Mouse (Mus musculus): ENCODE measurements around the gene Dnajc4. TPM values are rescaled to one million over a fixed set of nuclear protein-coding genes. Genes with fewer than 3 reads are reported as not detected.

The Dnajc4 gene
- polyA plus RNA-seq, 1 experiment from 2014 or later: 18.6 TPM

GRCm38 (mm10) chr19:6987904-6988285 is 4.5 kb downstream of the Dnajc4 start:
- no peak for ATAC-seq (ENCODE audit: insufficient read depth)
- peak overlapping the region; percentile 82 for H3K4me2 ChIP-seq
- WGBS: 6% methylated on average over 8 of the region's 8 CpGs
- H3K4me1 ChIP-seq (ENCODE audit: insufficient read depth): peaks cover 2% of the 10 kb centered on the region
- no peak for DNase-seq
- no peak for TF ChIP-seq CTCF (IDR thresholded peaks at IDR 0.05; ENCODE audit: low read depth)
- peak overlapping the region; percentile 83 for H3K27ac ChIP-seq (ENCODE audit: low read depth)
- H3K9me3 ChIP-seq (ENCODE audit: low read depth, low read length): no peaks in the 10 kb centered on the region
- peak overlapping the region; percentile 83 for H3K9ac ChIP-seq
- H3K4me3 ChIP-seq (ENCODE audit: low read depth, low read length): peak overlapping the region; percentile 85
- H3K36me3 ChIP-seq (ENCODE audit: insufficient read depth): peaks cover 24% of the 10 kb centered on the region
- H3K27me3 ChIP-seq (ENCODE audit: insufficient read depth, low read length): 0 out of 2 replicates have a peak, but pooled peaks cover 2% of the 10 kb centered on the region

GRCm38 (mm10) chr19:6987061-6987903 is 5.1 kb downstream of the Dnajc4 start, which contains the start of gene Vegfb:
Vegfb (minus strand) TSS chr19:6987651.
- peak within 1 kb of the TSS; percentile 85 for H3K4me3 ChIP-seq (ENCODE audit: low read depth, low read length)
- peak within 1 kb of the TSS; percentile 83 for H3K27ac ChIP-seq (ENCODE audit: low read depth)
- DNase-seq (peak; percentile 71), ATAC-seq (ENCODE audit: insufficient read depth) (peak; percentile 57)
- peak within 1 kb of the TSS; percentile 83 for H3K9ac ChIP-seq
- H3K4me1 ChIP-seq (ENCODE audit: insufficient read depth): no peaks in the 10 kb centered on the region; the same call in 1 of the 2 replicates
- H3K27me3 ChIP-seq (ENCODE audit: insufficient read depth, low read length): 0 out of 2 replicates have a peak, but pooled peaks cover 2% of the 10 kb centered on the region
- H3K4me2 ChIP-seq: peak within 1 kb of the TSS; percentile 82
- peaks cover 27% of the 10 kb centered on the region for H3K36me3 ChIP-seq (ENCODE audit: insufficient read depth)
- TF ChIP-seq CTCF (IDR thresholded peaks at IDR 0.05; ENCODE audit: low read depth): no peak
- WGBS: under 1% methylated on average over 72 of the region's 85 CpGs
- no peaks in the 10 kb centered on the region for H3K9me3 ChIP-seq (ENCODE audit: low read depth, low read length)

GRCm38 (mm10) chr19:6985951-6986708 is 6.2 kb downstream of the Dnajc4 start:
- Histone ChIP-seq H3K9me3 (ENCODE audit: low read depth, low read length) (no peaks in the 10 kb centered on the region), H3K27me3 (ENCODE audit: insufficient read depth, low read length) (no peaks in the 10 kb centered on the region), H3K36me3 (ENCODE audit: insufficient read depth) (peaks cover 33% of the 10 kb centered on the region), H3K27ac (ENCODE audit: low read depth) (no peak overlapping the region; the same call in 1 of the 2 replicates), H3K4me1 (ENCODE audit: insufficient read depth) (peaks cover under 1% of the 10 kb centered on the region), H3K9ac (peak overlapping the region; percentile 83), H3K4me2 (peak overlapping the region; percentile 82), H3K4me3 (ENCODE audit: low read depth, low read length) (peak overlapping the region; percentile 85)
- no peak for TF ChIP-seq CTCF (IDR thresholded peaks at IDR 0.05; ENCODE audit: low read depth)
- DNase-seq: no peak
- ATAC-seq (ENCODE audit: insufficient read depth): no peak
- 75% methylated on average over 10 of the region's 10 CpGs for WGBS

GRCm38 (mm10) chr19:6985300-6985699 is 7.1 kb downstream of the Dnajc4 start:
- 85% methylated on average over 19 of the region's 19 CpGs for WGBS
- no peak for TF ChIP-seq CTCF (IDR thresholded peaks at IDR 0.05; ENCODE audit: low read depth)
- Histone ChIP-seq H3K9ac (no peak overlapping the region), H3K36me3 (ENCODE audit: insufficient read depth) (peaks cover 33% of the 10 kb centered on the region), H3K9me3 (ENCODE audit: low read depth, low read length) (no peaks in the 10 kb centered on the region), H3K27me3 (ENCODE audit: insufficient read depth, low read length) (no peaks in the 10 kb centered on the region), H3K4me3 (ENCODE audit: low read depth, low read length) (no peak overlapping the region), H3K4me1 (ENCODE audit: insufficient read depth) (peaks cover 4% of the 10 kb centered on the region), H3K4me2 (no peak overlapping the region), H3K27ac (ENCODE audit: low read depth) (no peak overlapping the region)
- DNase-seq: no peak
- ATAC-seq (ENCODE audit: insufficient read depth): no peak

GRCm38 (mm10) chr19:6983621-6984020 is 8.8 kb downstream of the Dnajc4 start:
- ATAC-seq (ENCODE audit: insufficient read depth): no peak
- DNase-seq: no peak
- no peaks in the 10 kb centered on the region for H3K9me3 ChIP-seq (ENCODE audit: low read depth, low read length)
- H3K4me3 ChIP-seq (ENCODE audit: low read depth, low read length): no peak overlapping the region
- H3K4me2 ChIP-seq: no peak overlapping the region
- H3K27ac ChIP-seq (ENCODE audit: low read depth): no peak overlapping the region
- H3K4me1 ChIP-seq (ENCODE audit: insufficient read depth): peaks cover 9% of the 10 kb centered on the region
- peaks cover 35% of the 10 kb centered on the region for H3K36me3 ChIP-seq (ENCODE audit: insufficient read depth)
- no peaks in the 10 kb centered on the region for H3K27me3 ChIP-seq (ENCODE audit: insufficient read depth, low read length)
- no peak for TF ChIP-seq CTCF (IDR thresholded peaks at IDR 0.05; ENCODE audit: low read depth)
- H3K9ac ChIP-seq: no peak overlapping the region
- WGBS: 95% methylated on average over 5 of the region's 5 CpGs

- Histone ChIP-seq H3K4me1 (ENCODE audit: insufficient read depth) (peaks cover 12% of the 10 kb centered on the region; the same call in 1 of the 2 replicates), H3K9me3 (ENCODE audit: low read depth, low read length) (no peaks in the 10 kb centered on the region), H3K27ac (ENCODE audit: low read depth) (no peak overlapping the region), H3K4me2 (peak overlapping the region; percentile 71), H3K4me3 (ENCODE audit: low read depth, low read length) (no peak overlapping the region), H3K27me3 (ENCODE audit: insufficient read depth, low read length) (no peaks in the 10 kb centered on the region), H3K9ac (no peak overlapping the region), H3K36me3 (ENCODE audit: insufficient read depth) (peaks cover 54% of the 10 kb centered on the region)
- no peak for DNase-seq
- WGBS: 92% methylated on average over 4 of the region's 4 CpGs
- ATAC-seq (ENCODE audit: insufficient read depth): no peak
- TF ChIP-seq CTCF (IDR thresholded peaks at IDR 0.05; ENCODE audit: low read depth): no peak
Observed at GRCm38 (mm10) chr19:6981465-6981864, 10.9 kb downstream of the Dnajc4 start.
